Mouse (Mus musculus) cortical plate, adult 2 months (tissue): ENCODE results near the gene Bbip1.

Experiments
- CTCF ChIP-seq: fragments of 200-500 bp; IDR thresholded peaks from 2 replicates; pipeline ENCODE4 v1.5.1; 2011; ENCODE audit warnings: mild to moderate bottlenecking, control low read depth, low read length; ENCODE audit not compliant: insufficient read depth; ENCODE audit errors: extremely low read depth
- POLR2A ChIP-seq: fragments of 200-500 bp; IDR thresholded peaks from 2 replicates; pipeline ENCODE4 v1.6.1; 2011; ENCODE audit warnings: mild to moderate bottlenecking, low read length, control low read depth; ENCODE audit not compliant: insufficient read depth; ENCODE audit errors: extremely low read depth

GRCm38 (mm10) chr19:53964910-53965633, 20.6 kb upstream of the Bbip1 start:
- no peak for TF ChIP-seq CTCF
- no peak for TF ChIP-seq POLR2A
